Mouse (Mus musculus): ENCODE measurements around the gene Tcf7l2.

DNA sequence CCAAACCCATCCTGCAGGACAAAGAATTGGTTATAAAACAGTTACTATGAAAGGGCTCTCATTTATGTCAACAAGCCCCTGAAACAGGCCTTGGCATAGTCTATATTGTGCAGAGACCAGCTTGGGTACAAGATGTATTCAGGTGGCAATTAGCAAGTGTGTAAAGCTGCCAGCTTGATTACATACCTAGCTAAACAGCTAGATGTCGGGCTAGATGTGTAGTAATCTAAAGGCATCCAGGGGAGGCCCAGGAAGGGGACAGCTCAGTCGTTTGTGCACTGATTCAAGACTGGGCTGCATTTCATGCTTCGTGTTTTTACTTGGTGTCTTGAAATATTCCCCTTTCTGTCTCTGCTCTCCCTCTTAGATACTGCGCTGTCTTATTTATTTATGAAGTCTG lies 1.9 kb upstream of the Tcf7l2 start:
- TF ChIP-seq CEBPB (IDR thresholded peaks at IDR 0.05; ENCODE audit: insufficient read depth, poor library complexity, severe bottlenecking) (no peak), USF1 (IDR thresholded peaks at IDR 0.05; ENCODE audit: low read depth) (no peak)
